Mouse (Mus musculus) liver, embryonic 16.5 days (tissue): ENCODE data around the gene Cpne5. TPM values are rescaled to one million over a fixed set of nuclear protein-coding genes. Genes with fewer than 3 reads are reported as not detected.
"Not testable (repeated sequence)": the region's sequence is repeated elsewhere in the genome, so short reads cannot be mapped to it uniquely, and the experiment has no call there.

ENCODE experiments used
- ATAC-seq: fragments of 200-750 bp; cut with Nextera tagmentation; 2 replicates; pipeline ENCODE4 v1.8.0; 2017; ENCODE audit warnings: low read depth, mild to moderate bottlenecking, moderate number of reproducible peaks, moderate library complexity
- H3K27ac ChIP-seq: fragments of 300-500 bp; sonication (generic); 2 replicates; pipeline ENCODE4 v1.5.1; 2014; ENCODE audit warnings: mild to moderate bottlenecking, low read length
- H3K27me3 ChIP-seq: fragments of 300-500 bp; sonication (generic); 2 replicates; pipeline ENCODE4 v1.6.1; 2014; ENCODE audit warnings: low read depth, low read length, mixed read lengths; ENCODE audit not compliant: control insufficient read depth, insufficient read depth
- H3K36me3 ChIP-seq: fragments of 300-500 bp; sonication (generic); 2 replicates; pipeline ENCODE4 v1.6.1; 2014; ENCODE audit warnings: mild to moderate bottlenecking; ENCODE audit not compliant: control insufficient read depth, insufficient read depth
- H3K4me1 ChIP-seq: fragments of 300-500 bp; sonication (generic); 2 replicates; pipeline ENCODE4 v1.6.1; 2014; ENCODE audit warnings: low read depth, low read length, mixed read lengths; ENCODE audit not compliant: control insufficient read depth
- H3K4me2 ChIP-seq: fragments of 300-500 bp; sonication (generic); 2 replicates; pipeline ENCODE4 v1.6.1; 2014; ENCODE audit warnings: low read depth, low read length, mixed read lengths
- H3K4me3 ChIP-seq: fragments of 300-500 bp; sonication (generic); 2 replicates; pipeline ENCODE4 v1.5.1; 2014; ENCODE audit warnings: low read depth, mild to moderate bottlenecking, low read length
- H3K9ac ChIP-seq: fragments of 300-500 bp; sonication (generic); 2 replicates; pipeline ENCODE4 v1.6.1; 2014; ENCODE audit warnings: low read depth, low read length
- H3K9me3 ChIP-seq: fragments of 300-500 bp; sonication (generic); replicated peaks from 2 replicates; pipeline ENCODE4 v1.6.1; 2016; ENCODE audit warnings: low read length; ENCODE audit not compliant: control insufficient read depth
- WGBS: fragments of 180-500 bp; shearing (Covaris S2); extraction: QIAGEN DNeasy Blood & Tissue Kit; methylation state at CpG from one replicate; pipeline ENCODE4 v1.1.7; 2014; ENCODE audit not compliant: insufficient replicate concordance; 5-methylcytosine and 5-hydroxymethylcytosine counted together
- polyA plus RNA-seq: library from polyadenylated mRNA; unstranded; fragments of >200 nt; fragmentation: Nextera tagmentation; extraction: Ambion mirVana; gene quantifications from 2 replicates; pipeline ENCODE4 v1.2.1, GENCODE M21; 2015

Gene Cpne5
- polyA plus RNA-seq, 1 experiment from 2014 or later = 0.24 TPM

GRCm38 (mm10) chr17:29111332-29111731 lies 126.6 kb downstream of the Cpne5 start:
- Histone ChIP-seq H3K36me3 (no peaks in the 10 kb centered on the region), H3K27ac (no peak overlapping the region), H3K27me3 (no peaks in the 10 kb centered on the region), H3K9me3 (no peaks in the 10 kb centered on the region), H3K4me3 (no peak overlapping the region), H3K4me2 (no peak overlapping the region), H3K4me1 (no peaks in the 10 kb centered on the region), H3K9ac (no peak overlapping the region)
- no peak for ATAC-seq
- WGBS = 12% methylated on average over 5 of the region's 5 CpGs

- ATAC-seq, H3K4me2 ChIP-seq, H3K4me1 ChIP-seq, H3K9ac ChIP-seq, H3K27ac ChIP-seq, H3K4me3 ChIP-seq, H3K27me3 ChIP-seq, H3K9me3 ChIP-seq, H3K36me3 ChIP-seq: not testable (repeated sequence)
- 58% methylated on average over 6 of the region's 6 CpGs for WGBS
Observed at GRCm38 (mm10) chr17:29110356-29110755, 127.6 kb downstream of the Cpne5 start.

Other genes starting within 250 kb of the Cpne5 start
- gene Stk38, start 230.2 kb downstream of the Cpne5 start, polyA plus RNA-seq = 46.5 and 51.0 TPM in 2 replicates
- 185 and 211 TPM in 2 replicates for gene Srsf3, start 205.5 kb downstream of the Cpne5 start, polyA plus RNA-seq
- 12.6 and 16.5 TPM in 2 replicates for gene Cdkn1a, start 147.2 kb downstream of the Cpne5 start, polyA plus RNA-seq
- 9.9 and 10.9 TPM in 2 replicates for gene Rab44, start 124.0 kb downstream of the Cpne5 start, polyA plus RNA-seq
- 70.1 and 76.8 TPM in 2 replicates for gene Ppil1, start 26.0 kb upstream of the Cpne5 start, polyA plus RNA-seq
- 82.1 and 90.5 TPM in 2 replicates for gene BC004004, start 30.6 kb upstream of the Cpne5 start, polyA plus RNA-seq
- 2.0 and 2.6 TPM in 2 replicates for gene Pi16, start 79.5 kb upstream of the Cpne5 start, polyA plus RNA-seq
- gene Mtch1, start 109.8 kb upstream of the Cpne5 start, polyA plus RNA-seq = 33.3 and 48.5 TPM in 2 replicates
- gene Fgd2, start 122.7 kb upstream of the Cpne5 start, polyA plus RNA-seq = 7.7 and 8.1 TPM in 2 replicates